Mouse (Mus musculus): ENCODE data around the gene Agpat4.
A peak's percentile ranks its signal among the peaks of the same experiment; 100 is the strongest.
"Not testable (repeated sequence)": the region's sequence is repeated elsewhere in the genome, so short reads cannot be mapped to it uniquely, and the experiment has no call there.

Agpat4 gene

GRCm38 (mm10) chr17:12122262-12122661 is 3.8 kb downstream of the Agpat4 start:
- DNase-seq (ENCODE audit: low read depth, low spot score): not testable (repeated sequence)

- DNase-seq (ENCODE audit: low read depth, low spot score): no peak
Measured at GRCm38 (mm10) chr17:12123168-12123567, 4.7 kb downstream of the Agpat4 start.

- DNase-seq (ENCODE audit: low read depth, low spot score): no peak
Measured at GRCm38 (mm10) chr17:12127056-12127455, 8.6 kb downstream of the Agpat4 start.

GRCm38 (mm10) chr17:12128976-12129375 is 10.5 kb downstream of the Agpat4 start:
- DNase-seq (ENCODE audit: low read depth, low spot score): peak; percentile 75

GRCm38 (mm10) chr17:12131171-12131570 is 12.7 kb downstream of the Agpat4 start:
- DNase-seq (ENCODE audit: low read depth, low spot score): peak; percentile 29

GRCm38 (mm10) chr17:12131581-12131980 is 13.1 kb downstream of the Agpat4 start:
- peak; percentile 73 for DNase-seq (ENCODE audit: low read depth, low spot score)

GRCm38 (mm10) chr17:12132904-12133303 is 14.4 kb downstream of the Agpat4 start:
- DNase-seq (ENCODE audit: low read depth, low spot score): no peak

GRCm38 (mm10) chr17:12133985-12134384 is 15.5 kb downstream of the Agpat4 start:
- peak; percentile 42 for DNase-seq (ENCODE audit: low read depth, low spot score)

GRCm38 (mm10) chr17:12134975-12135633 is 16.6 kb downstream of the Agpat4 start:
- DNase-seq (ENCODE audit: low read depth, low spot score): no peak

GRCm38 (mm10) chr17:12138355-12138754 is 19.9 kb downstream of the Agpat4 start:
- DNase-seq (ENCODE audit: low read depth, low spot score): no peak

- peak; percentile 62 for DNase-seq (ENCODE audit: low read depth, low spot score)
Measured at GRCm38 (mm10) chr17:12143948-12144364, 25.5 kb downstream of the Agpat4 start.

GRCm38 (mm10) chr17:12146132-12146681 is 27.7 kb downstream of the Agpat4 start:
- peak; percentile 75 for DNase-seq (ENCODE audit: low read depth, low spot score)

GRCm38 (mm10) chr17:12147830-12148229 is 29.3 kb downstream of the Agpat4 start:
- no peak for DNase-seq (ENCODE audit: low read depth, low spot score)

GRCm38 (mm10) chr17:12149232-12149861 is 30.8 kb downstream of the Agpat4 start:
- no peak for DNase-seq (ENCODE audit: low read depth, low spot score)

GRCm38 (mm10) chr17:12150970-12151369 is 32.5 kb downstream of the Agpat4 start:
- no peak for DNase-seq (ENCODE audit: low read depth, low spot score)

GRCm38 (mm10) chr17:12154260-12154659 is 35.8 kb downstream of the Agpat4 start:
- DNase-seq (ENCODE audit: low read depth, low spot score): no peak

GRCm38 (mm10) chr17:12155236-12155635 is 36.7 kb downstream of the Agpat4 start:
- DNase-seq (ENCODE audit: low read depth, low spot score): peak; percentile 84

GRCm38 (mm10) chr17:12155872-12156271 is 37.4 kb downstream of the Agpat4 start:
- no peak for DNase-seq (ENCODE audit: low read depth, low spot score)

GRCm38 (mm10) chr17:12156661-12157060 is 38.2 kb downstream of the Agpat4 start:
- DNase-seq (ENCODE audit: low read depth, low spot score): no peak

- DNase-seq (ENCODE audit: low read depth, low spot score): no peak
Measured at GRCm38 (mm10) chr17:12157203-12157602, 38.7 kb downstream of the Agpat4 start.

- peak; percentile 40 for DNase-seq (ENCODE audit: low read depth, low spot score)
Measured at GRCm38 (mm10) chr17:12159187-12160060, 40.9 kb downstream of the Agpat4 start.

- no peak for DNase-seq (ENCODE audit: low read depth, low spot score)
Measured at GRCm38 (mm10) chr17:12160061-12160421, 41.5 kb downstream of the Agpat4 start.

Data from brain, adult 2 months (tissue).